Mouse (Mus musculus): Measurements from ENCODE around the gene 1700025C18Rik. TPM values are rescaled to one million over a fixed set of nuclear protein-coding genes. Genes with fewer than 3 reads are reported as not detected.
A peak's percentile ranks its signal among the peaks of the same experiment; 100 is the strongest.

The 1700025C18Rik gene
- not detected in 2 replicates for polyA plus RNA-seq (2016; fragmentation: Nextera tagmentation; extraction: Ambion mirVana)

DNA sequence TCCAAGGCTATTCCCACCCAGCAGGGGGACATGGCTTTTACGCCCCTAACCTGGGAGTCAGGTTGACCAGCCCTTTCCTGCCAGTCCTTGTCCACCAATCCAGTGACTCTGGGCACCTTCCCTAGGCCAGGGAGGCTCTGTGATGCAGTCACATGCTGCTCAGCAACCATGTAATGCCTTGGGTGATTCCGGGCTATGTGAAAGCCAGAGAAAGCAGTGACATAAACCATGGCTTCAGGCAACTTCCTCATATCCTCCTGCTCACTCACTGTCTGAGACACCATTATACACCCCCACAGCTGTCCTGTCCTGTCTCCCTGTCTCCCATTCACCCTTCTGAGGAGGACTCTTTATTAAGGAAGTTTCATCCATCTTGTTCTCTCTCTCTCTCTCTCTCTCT, at the start of gene 1700025C18Rik:
Gene 1700025C18Rik, minus strand, starts transcription at position 101 of the 400 bp plus-strand sequence.
- H3K36me3 ChIP-seq = no peaks in the 10 kb centered on the region
- H3K9ac ChIP-seq (replicated peaks) = no peak within 1 kb of the TSS
- H3K9me3 ChIP-seq = no peaks in the 10 kb centered on the region
- peaks cover 10% of the 10 kb centered on the region for H3K4me1 ChIP-seq (replicated peaks)
- H3K4me2 ChIP-seq = no peak within 1 kb of the TSS
- peaks cover 39% of the 10 kb centered on the region for H3K27me3 ChIP-seq
- WGBS = 72% methylated on average over 2 of the region's 2 CpGs
- no peak within 1 kb of the TSS for H3K4me3 ChIP-seq (replicated peaks)
- no peak within 1 kb of the TSS for H3K27ac ChIP-seq
- ATAC-seq (ENCODE audit: insufficient number of reproducible peaks, insufficient read depth, low FRiP score, low TSS enrichment, low read depth) = no peak

DNA sequence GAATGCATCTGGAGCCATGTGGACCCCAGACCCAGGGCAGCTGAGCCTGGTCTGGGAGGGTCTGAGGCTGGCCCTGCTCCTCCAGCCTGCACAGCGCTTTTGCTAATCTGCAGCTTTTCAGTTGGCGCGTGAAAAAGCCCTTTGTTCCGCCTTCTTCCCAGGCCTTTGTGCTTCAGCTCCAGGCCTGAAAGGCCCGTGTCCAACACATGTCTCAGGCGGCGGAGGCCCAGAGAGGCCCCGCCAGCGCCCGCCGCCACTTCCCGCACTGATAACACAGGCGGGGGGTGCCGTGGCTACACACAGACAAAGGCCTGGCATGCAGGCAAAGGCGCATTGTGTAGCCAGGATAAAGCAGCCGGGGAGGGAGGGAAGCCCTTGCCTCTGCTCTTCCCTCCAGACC, 45.5 kb upstream of the 1700025C18Rik start:
- Histone ChIP-seq H3K27me3 (peaks cover 79% of the 10 kb centered on the region), H3K4me3 (replicated peaks) (no peak overlapping the region), H3K36me3 (no peaks in the 10 kb centered on the region), H3K9me3 (no peaks in the 10 kb centered on the region), H3K9ac (replicated peaks) (no peak overlapping the region), H3K4me1 (replicated peaks) (peaks cover 34% of the 10 kb centered on the region), H3K27ac (no peak overlapping the region), H3K4me2 (no peak overlapping the region)
- ATAC-seq (ENCODE audit: insufficient number of reproducible peaks, insufficient read depth, low FRiP score, low TSS enrichment, low read depth) = no peak
- WGBS = 26% methylated on average over 16 of the region's 16 CpGs

DNA sequence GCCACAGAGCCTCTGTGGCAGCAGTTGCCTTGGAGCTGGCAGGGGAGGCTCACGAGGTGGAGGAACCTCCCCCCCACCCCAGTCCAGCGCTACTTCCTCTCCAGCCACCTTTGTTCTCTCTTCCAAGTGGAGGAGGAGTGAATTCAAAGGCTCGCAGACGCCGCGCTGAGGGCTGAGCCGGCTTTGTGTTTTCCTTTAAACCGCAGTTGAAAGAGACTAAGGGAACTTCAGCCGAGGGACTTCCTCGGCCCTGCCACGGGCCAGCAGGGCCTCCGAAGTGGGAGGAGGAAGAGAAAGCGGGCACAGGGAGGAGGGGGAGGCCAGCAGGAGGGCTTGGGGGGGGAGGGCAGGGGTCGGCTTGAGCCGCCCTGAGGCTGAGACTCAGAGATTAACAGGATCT, 43.0 kb upstream of the 1700025C18Rik start:
- no peak overlapping the region for H3K27ac ChIP-seq
- 0% methylated on average over 15 of the region's 15 CpGs for WGBS
- H3K27me3 ChIP-seq = peaks cover 88% of the 10 kb centered on the region
- peak overlapping the region; percentile 38; the same call in 1 of the 2 replicates for H3K9ac ChIP-seq (replicated peaks)
- H3K36me3 ChIP-seq = no peaks in the 10 kb centered on the region
- H3K4me3 ChIP-seq (replicated peaks) = peak overlapping the region; percentile 11; the same call in 1 of the 2 replicates
- peak overlapping the region; percentile 46 for H3K4me2 ChIP-seq
- ATAC-seq (ENCODE audit: insufficient number of reproducible peaks, insufficient read depth, low FRiP score, low TSS enrichment, low read depth) = no peak
- peaks cover 25% of the 10 kb centered on the region for H3K4me1 ChIP-seq (replicated peaks)
- no peaks in the 10 kb centered on the region for H3K9me3 ChIP-seq

DNA sequence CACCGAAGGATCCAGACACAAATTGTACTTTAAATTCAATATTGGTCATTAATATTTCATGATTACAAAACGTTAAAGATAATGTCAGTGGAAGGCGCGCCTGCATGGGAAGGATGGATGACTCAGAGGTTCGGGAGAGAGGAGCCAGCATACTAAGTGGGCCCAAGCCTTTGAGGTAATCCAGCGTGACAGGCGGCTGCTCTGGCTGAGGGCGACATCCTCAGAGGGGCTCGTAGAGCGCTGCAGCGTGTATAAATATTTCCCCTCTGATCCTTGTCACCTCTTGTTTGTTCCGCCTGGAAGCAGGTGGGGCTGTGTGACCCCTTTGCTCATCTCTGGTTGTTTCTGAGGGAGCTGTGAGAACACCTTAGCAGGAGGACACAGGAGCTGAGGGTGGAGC, 40.9 kb upstream of the 1700025C18Rik start:
- no peak overlapping the region for H3K4me2 ChIP-seq
- WGBS = 52% methylated on average over 12 of the region's 12 CpGs
- H3K27me3 ChIP-seq = peaks cover 91% of the 10 kb centered on the region
- H3K4me3 ChIP-seq (replicated peaks) = no peak overlapping the region
- no peak overlapping the region for H3K9ac ChIP-seq (replicated peaks)
- H3K36me3 ChIP-seq = no peaks in the 10 kb centered on the region
- ATAC-seq (ENCODE audit: insufficient number of reproducible peaks, insufficient read depth, low FRiP score, low TSS enrichment, low read depth) = no peak
- peaks cover 16% of the 10 kb centered on the region for H3K4me1 ChIP-seq (replicated peaks)
- H3K27ac ChIP-seq = no peak overlapping the region
- H3K9me3 ChIP-seq = no peaks in the 10 kb centered on the region

DNA sequence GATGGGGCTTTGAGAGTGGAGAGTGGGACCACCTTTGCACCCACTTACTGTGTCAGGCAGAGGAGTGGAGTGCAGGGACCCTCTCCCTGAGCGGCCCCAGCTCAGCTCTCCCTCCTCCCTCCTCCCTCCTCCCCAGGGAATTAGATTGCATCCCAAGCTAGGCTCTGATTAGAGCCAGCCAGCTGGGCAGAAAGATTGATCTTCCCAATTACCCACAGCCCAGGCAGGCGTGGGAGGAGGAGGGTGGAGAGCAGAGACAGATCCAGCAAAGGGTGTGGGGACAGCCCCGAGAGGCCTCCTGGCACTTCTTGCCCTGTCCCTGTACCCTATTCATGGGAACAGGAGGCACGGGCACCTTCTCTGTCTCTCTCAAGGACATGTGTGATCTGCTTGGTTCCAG, 38.6 kb upstream of the 1700025C18Rik start:
- 32% methylated on average over 4 of the region's 4 CpGs for WGBS
- no peak overlapping the region for H3K4me2 ChIP-seq
- H3K4me3 ChIP-seq (replicated peaks) = no peak overlapping the region
- ATAC-seq (ENCODE audit: insufficient number of reproducible peaks, insufficient read depth, low FRiP score, low TSS enrichment, low read depth) = no peak
- no peaks in the 10 kb centered on the region for H3K9me3 ChIP-seq
- no peak overlapping the region for H3K27ac ChIP-seq
- H3K36me3 ChIP-seq = no peaks in the 10 kb centered on the region
- peaks cover 11% of the 10 kb centered on the region for H3K4me1 ChIP-seq (replicated peaks)
- no peak overlapping the region for H3K9ac ChIP-seq (replicated peaks)
- H3K27me3 ChIP-seq = peaks cover 92% of the 10 kb centered on the region

DNA sequence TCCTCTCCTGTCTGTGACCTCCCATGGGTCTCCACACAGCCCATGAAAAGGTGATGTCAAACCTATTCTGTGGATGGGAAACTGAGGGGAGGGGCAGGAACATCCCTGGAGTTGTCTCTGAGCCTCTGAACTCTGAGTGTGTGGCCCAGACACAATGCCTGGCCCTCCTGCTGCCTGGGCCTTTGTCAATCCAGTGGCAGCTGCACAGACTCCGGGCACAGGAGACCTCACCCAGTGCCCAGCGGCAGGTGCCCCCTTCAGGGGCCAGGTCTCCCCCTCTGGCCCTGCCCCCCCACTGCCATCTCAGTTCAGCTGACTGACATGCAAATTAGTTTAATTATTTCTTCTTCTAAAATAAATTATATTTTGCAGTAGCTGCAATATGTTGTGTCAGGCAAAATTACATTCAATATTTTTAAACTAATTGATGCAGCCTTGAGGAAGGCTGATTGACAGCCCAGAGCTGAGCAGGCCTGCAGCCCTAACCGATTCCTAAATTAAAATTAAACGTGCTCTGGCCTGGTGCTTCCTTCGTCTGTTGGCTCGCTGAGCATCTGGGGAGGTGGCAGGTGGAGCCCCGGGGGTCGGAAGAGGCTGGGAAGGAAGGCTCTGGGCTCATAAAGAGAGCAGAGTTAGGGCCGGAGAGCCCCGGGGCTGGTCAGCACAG, 36.5 kb upstream of the 1700025C18Rik start:
- ATAC-seq (ENCODE audit: insufficient number of reproducible peaks, insufficient read depth, low FRiP score, low TSS enrichment, low read depth) = no peak
- no peaks in the 10 kb centered on the region for H3K4me1 ChIP-seq (replicated peaks)
- peaks cover 71% of the 10 kb centered on the region for H3K27me3 ChIP-seq
- no peaks in the 10 kb centered on the region for H3K36me3 ChIP-seq
- WGBS = 27% methylated on average over 10 of the region's 10 CpGs
- no peak overlapping the region for H3K4me3 ChIP-seq (replicated peaks)
- H3K9ac ChIP-seq (replicated peaks) = no peak overlapping the region
- H3K27ac ChIP-seq = no peak overlapping the region
- H3K9me3 ChIP-seq = no peaks in the 10 kb centered on the region
- no peak overlapping the region for H3K4me2 ChIP-seq

DNA sequence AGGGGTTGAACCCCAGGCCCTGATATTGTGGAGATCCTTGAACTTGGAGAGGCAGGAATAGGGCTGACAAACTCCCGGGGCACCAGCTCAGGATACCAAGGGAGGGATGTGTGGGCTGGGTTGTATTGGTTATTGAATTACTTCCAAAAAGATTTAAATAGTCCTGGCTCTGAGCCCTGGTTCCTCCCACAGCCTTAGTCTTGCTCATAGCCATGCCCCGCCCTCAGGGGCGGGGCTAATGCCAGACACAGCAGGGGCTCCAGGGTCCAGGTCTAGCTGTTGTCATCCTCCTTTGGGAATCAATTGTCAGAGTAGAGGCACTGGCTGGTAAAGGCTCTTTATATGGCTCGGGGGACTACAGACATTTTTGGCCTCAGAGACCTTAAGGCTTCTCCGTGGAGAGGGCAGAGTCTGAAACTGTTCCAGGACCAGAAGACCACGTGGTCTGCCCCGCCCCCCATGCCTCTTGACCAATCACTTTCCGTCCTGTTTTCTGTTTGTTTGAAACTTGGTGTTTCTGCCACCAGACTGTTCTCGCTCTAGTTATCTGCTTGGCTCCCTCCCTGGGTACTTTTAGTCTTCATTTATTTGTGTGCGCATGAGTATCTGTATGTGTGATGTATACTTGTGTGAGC, 30.8 kb upstream of the 1700025C18Rik start:
- Histone ChIP-seq H3K9ac (replicated peaks) (no peak overlapping the region), H3K4me2 (no peak overlapping the region), H3K9me3 (no peaks in the 10 kb centered on the region), H3K27ac (no peak overlapping the region), H3K4me3 (replicated peaks) (no peak overlapping the region), H3K27me3 (peaks cover 75% of the 10 kb centered on the region), H3K4me1 (replicated peaks) (no peaks in the 10 kb centered on the region), H3K36me3 (no peaks in the 10 kb centered on the region)
- ATAC-seq (ENCODE audit: insufficient number of reproducible peaks, insufficient read depth, low FRiP score, low TSS enrichment, low read depth) = no peak
- WGBS = 35% methylated on average over 10 of the region's 10 CpGs

DNA sequence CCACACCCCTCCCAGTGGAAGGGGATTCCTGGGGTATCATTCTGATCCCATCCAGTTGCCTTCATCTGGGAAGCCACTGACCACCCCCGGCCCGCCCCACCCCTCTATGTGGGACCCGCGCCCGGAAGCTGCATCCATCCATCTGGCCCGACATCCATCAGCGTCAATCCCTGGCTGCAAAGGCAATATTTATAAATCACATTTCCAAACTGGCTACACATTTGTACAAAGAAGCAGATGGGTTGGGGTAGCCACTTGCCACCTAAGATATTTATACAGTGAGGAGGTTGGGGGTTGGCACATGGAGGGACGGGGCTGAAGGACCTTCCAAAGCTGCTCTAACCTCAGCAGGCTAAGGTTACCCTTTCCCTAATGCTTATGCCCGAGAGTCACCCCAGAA, 30.2 kb upstream of the 1700025C18Rik start:
- 74% methylated on average over 9 of the region's 9 CpGs for WGBS
- Histone ChIP-seq H3K4me1 (replicated peaks) (no peaks in the 10 kb centered on the region), H3K27ac (no peak overlapping the region), H3K9ac (replicated peaks) (no peak overlapping the region), H3K27me3 (peaks cover 75% of the 10 kb centered on the region), H3K4me3 (replicated peaks) (no peak overlapping the region), H3K4me2 (no peak overlapping the region), H3K9me3 (no peaks in the 10 kb centered on the region), H3K36me3 (no peaks in the 10 kb centered on the region)
- ATAC-seq (ENCODE audit: insufficient number of reproducible peaks, insufficient read depth, low FRiP score, low TSS enrichment, low read depth) = no peak

DNA sequence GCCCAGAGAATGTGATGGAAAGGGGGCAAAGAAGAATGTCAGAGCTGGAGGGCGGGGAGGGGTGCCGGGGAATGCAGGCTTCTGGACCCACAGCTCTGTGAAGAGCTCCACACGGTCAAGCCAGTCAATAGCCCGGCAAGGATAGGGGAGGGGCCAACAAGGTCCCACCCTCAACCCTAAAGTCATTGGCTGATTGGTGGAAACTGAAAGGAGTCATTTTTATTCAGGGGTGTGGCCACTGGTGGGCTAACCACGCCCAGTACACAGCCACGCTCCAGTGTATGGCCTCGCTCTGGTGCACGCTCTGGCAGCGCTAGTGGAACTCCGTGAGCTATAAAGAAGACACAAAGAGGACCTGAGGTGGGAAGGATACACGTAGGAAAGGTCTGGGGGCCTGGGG, 23.2 kb upstream of the 1700025C18Rik start:
- Histone ChIP-seq H3K27ac (no peak overlapping the region), H3K4me3 (replicated peaks) (no peak overlapping the region), H3K4me1 (replicated peaks) (peaks cover 7% of the 10 kb centered on the region), H3K9me3 (no peaks in the 10 kb centered on the region), H3K4me2 (no peak overlapping the region), H3K27me3 (peaks cover 100% of the 10 kb centered on the region), H3K9ac (replicated peaks) (no peak overlapping the region), H3K36me3 (no peaks in the 10 kb centered on the region)
- no peak for ATAC-seq (ENCODE audit: insufficient number of reproducible peaks, insufficient read depth, low FRiP score, low TSS enrichment, low read depth)
- 12% methylated on average over 11 of the region's 11 CpGs for WGBS

DNA sequence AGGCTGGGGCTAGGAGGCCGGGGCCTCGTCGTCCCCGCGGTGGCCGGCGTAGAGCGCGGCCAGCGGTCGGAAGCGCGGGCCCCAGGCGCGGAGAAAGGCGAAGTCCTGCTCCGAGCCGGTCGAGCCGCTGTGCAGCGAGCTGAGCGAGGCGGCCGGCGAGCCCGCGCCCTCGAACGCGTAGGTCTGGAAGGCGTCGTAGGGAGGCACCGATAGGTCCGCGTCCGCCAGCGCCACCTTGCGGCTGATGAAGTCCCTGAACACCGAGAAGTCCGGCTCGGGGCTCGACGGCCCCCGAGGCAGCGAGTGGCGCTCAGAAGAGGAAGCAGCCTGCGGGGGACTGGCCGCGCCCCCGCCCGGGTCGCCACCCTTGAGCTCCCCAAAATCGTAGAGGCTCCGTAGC, 21.6 kb upstream of the 1700025C18Rik start:
- under 1% methylated on average over 54 of the region's 54 CpGs for WGBS
- H3K27me3 ChIP-seq = peaks cover 100% of the 10 kb centered on the region
- peak overlapping the region; percentile 13; the same call in 1 of the 2 replicates for H3K4me3 ChIP-seq (replicated peaks)
- H3K4me1 ChIP-seq (replicated peaks) = peaks cover 7% of the 10 kb centered on the region
- H3K9me3 ChIP-seq = no peaks in the 10 kb centered on the region
- peak overlapping the region; percentile 13; the same call in 1 of the 2 replicates for H3K4me2 ChIP-seq
- H3K9ac ChIP-seq (replicated peaks) = no peak overlapping the region
- no peaks in the 10 kb centered on the region for H3K36me3 ChIP-seq
- ATAC-seq (ENCODE audit: insufficient number of reproducible peaks, insufficient read depth, low FRiP score, low TSS enrichment, low read depth) = peak; percentile 63; the same call in 1 of the 2 replicates
- H3K27ac ChIP-seq = no peak overlapping the region

DNA sequence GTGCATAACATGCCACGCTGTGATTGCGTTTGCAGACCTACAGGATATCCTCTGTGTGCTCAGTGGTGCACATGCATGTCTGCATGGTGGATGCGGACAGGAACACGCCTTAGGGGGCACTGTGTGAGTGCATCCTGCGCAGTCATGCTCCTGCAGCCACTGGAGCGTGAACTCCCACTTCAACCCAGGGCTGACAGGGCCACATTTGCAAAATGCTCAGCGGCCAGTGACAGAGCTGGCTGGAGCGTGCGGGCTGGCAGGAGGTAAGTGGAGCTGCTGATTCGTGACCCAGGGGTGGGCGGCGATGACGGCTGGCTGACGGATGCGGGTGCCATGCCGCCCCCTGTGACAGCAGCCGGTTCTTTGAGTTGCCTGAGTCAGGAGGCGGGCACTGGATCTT, 16.0 kb upstream of the 1700025C18Rik start:
- Histone ChIP-seq H3K9ac (replicated peaks) (no peak overlapping the region), H3K27ac (no peak overlapping the region), H3K27me3 (peaks cover 99% of the 10 kb centered on the region), H3K9me3 (no peaks in the 10 kb centered on the region), H3K4me2 (no peak overlapping the region), H3K36me3 (no peaks in the 10 kb centered on the region), H3K4me3 (replicated peaks) (no peak overlapping the region), H3K4me1 (replicated peaks) (no peaks in the 10 kb centered on the region)
- no peak for ATAC-seq (ENCODE audit: insufficient number of reproducible peaks, insufficient read depth, low FRiP score, low TSS enrichment, low read depth)
- 30% methylated on average over 18 of the region's 18 CpGs for WGBS

Measured in limb, embryonic 12.5 days (tissue).